Mouse (Mus musculus) ovary, adult 18-20 months (tissue): Measurements from ENCODE around the gene AU022252.
A peak's percentile ranks its signal among the peaks of the same experiment; 100 is the strongest.

Source experiments
- DNase-seq: peaks from one replicate; pipeline ENCODE4 v3.0.0; 2022; ENCODE audit warnings: low spot score, mixed read lengths

Gene AU022252

DNA sequence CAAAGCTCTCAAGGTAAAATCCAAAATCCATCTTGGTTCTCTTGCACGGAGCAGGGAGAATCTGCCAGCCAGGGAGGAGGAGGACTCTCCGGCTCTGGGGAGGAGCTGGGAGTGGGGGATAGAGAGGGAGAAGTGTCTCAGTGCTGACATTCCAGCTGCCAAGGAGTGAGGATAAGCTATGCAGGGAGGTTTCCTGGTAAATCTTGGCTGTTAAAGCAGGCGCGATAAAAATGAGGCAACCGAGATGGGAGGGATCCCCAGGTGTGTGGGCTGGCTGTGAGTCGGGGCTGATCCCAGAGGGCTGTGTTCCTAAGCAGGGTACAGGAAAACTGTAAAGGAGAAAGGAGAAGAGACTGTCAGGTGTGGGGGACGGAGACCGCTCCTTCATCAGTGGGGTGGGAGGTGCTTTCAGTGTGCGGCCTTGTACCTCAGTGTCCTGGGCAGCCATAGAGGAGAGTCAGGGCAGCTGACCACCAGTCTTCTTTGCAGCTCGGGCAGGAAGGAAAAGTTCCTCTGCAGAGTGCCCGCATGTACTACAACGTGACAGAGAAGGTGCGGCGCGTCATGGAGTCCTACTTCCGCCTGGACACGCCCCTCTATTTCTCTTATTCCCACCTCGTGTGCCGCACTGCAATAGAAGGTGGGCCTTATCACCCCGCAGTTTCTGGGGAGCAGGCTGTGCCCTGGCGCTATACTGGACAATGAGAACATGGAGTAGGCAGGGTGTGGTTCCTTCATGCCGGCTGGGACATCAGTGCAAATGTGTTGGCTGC is 12.1 kb upstream of the AU022252 start:
- peak; percentile 29 for DNase-seq

DNA sequence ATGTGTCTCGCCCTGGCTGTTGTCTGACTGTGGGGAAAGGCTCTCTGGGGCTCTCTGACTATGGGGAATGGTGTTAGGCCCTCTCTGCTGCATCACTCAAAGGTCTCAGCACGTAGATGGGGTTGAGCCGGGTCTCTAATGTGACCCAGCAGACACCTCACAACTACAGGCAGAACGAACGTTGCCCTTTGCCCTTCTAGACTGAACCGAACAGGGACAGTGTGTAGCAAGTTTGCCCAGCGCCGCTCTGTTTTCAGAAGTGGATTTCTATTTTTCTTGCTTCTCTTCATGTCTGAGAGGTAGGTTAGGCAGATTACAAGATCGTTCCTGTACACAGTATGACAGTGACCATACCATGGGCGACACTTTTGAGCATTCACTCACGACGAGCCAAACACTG is 10.1 kb upstream of the AU022252 start:
- no peak for DNase-seq

DNA sequence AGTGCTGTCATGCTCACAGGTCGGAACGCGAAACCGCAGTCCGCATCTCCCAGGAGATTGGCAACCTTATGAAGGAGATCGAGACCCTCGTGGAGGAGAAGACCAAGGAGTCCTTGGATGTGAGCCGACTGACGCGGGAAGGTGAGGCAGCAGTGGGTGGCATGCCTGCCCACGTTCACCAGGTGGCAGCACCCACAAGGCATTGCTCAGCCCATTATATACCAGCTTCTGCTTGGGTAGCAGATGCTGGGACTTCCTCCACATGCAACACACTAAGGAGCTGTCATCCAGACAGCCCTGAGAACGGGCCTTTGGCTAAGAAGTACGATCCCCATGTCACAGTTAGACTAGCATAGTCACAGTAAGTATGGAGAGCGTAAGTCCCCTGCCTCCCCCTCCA is 9.2 kb upstream of the AU022252 start:
- DNase-seq: no peak

- DNase-seq: peak; percentile 42
Observed at GRCm38 (mm10) chr4:119239181-119239682, 6.7 kb upstream of the AU022252 start.

DNA sequence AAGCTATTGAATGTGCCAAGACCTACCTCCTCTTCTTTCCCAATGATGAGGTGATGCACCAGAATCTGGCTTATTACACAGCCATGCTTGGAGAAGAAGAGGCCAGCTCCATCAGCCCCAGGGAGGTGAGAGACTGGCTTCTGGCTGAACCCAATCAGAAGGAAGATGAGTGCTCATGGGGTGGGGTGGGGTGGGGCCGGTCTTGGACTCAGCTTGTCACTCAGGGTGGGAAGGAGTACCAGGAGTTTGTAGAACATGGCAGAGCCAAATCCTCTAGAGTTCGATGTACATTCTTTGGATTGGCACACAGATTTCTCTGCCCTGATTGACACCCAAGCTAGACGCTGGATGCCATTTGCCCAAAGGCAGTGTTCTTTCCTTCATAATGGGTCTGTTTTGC is 6.1 kb upstream of the AU022252 start:
- DNase-seq: no peak

DNA sequence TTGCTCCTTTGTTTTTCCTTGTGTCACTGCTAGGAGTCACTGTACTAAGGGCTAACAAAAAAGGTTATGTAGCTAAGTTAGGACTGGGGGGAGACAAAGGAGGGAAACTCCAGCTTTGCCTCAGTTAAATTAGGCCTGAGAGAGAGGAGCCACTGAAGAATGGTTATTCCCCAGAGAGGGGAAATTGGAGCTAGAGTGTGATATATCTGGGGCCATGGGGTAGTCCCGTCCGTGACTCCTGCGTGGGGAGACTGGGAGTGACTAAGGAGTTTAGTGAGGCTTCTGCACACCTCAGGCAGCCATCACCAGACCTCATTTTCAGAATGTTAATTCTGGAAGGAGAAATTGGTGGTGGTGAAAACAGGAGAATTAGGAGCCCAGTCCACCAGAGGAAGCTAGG is 1.8 kb upstream of the AU022252 start:
- no peak for DNase-seq

DNA sequence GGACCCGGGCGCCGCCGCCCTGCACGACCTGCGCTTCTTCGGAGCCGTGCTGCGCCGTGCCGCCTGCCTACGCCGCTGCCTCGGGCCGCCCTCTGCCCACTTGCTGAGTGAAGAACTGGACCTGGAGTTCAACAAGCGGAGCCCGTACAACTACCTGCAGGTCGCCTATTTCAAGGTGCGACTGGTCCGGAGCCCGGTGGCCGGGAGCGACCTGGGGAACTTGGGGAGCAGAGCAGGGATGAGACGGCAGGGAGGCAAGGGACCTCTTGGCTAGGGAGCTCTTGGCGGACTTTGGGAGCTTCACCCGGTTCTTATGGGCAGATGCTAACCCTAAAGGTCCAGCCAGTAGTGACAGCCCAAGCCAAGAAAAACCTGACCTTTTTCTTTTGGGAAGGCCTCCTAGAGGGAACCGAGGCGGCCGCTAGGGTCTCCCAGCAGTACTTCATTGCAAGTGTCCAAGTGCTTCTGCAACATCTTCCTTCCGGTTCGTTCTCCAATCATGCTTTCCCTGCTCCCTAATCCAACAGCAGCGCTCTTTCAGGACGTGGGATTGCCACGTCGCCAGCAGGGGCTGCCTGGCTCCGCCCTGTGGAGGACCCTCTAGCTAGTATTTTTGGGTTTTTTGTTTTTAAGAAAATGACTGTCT is 867 bp upstream of the AU022252 start:
- peak; percentile 34 for DNase-seq

GRCm38 (mm10) chr4:119226751-119227150 is 5.8 kb downstream of the AU022252 start:
- no peak for DNase-seq

GRCm38 (mm10) chr4:119225719-119226118 is 6.8 kb downstream of the AU022252 start:
- DNase-seq: no peak

- DNase-seq: no peak
Observed at GRCm38 (mm10) chr4:119224534-119224933, 8.0 kb downstream of the AU022252 start.

- no peak for DNase-seq
Observed at GRCm38 (mm10) chr4:119223696-119224095, 8.8 kb downstream of the AU022252 start.

DNA sequence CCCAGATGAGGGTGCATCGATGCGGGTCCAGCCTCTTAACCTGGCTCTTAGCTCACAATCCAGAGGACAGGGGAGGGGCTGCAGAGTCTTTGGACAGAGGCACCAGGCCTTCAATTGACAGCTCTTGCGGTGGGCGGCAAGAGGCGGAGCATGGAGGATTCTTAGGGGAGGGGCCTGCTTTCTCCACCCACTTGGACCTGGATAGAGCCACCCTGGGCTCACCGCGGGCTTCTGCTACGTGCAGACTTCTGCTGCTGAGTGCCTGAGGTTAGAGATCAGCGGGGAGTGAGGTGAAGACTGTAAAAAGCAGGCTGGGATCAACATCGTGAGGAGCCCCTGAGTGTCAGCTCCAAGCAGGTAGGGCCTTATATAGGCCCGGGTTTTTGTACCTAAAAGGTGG is 14.3 kb downstream of the AU022252 start, which contains the start of gene Tmem269:
TSS of gene Tmem269 (minus strand) at position 49 of the 400 bp plus-strand sequence.
- no peak for DNase-seq

DNA sequence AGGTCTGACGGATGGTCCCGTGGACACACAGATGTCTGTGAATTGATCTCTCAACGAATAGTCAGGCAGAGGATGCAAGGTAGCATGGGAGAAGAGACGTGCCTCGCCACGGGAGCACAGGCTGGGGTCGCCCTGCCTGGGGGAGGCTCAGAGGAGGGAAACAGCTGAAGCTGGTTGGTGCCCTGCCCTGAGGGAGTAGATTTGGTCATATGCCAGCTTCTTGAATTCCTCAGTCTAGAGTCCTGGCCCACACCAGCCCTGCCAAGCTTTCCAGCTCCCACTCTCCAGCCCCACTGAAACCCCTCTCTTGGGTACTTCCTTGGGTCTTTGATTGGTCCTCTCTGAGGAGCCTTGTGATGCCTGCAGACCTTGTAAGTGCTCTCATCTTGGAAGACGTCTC is 15.8 kb downstream of the AU022252 start:
- DNase-seq: no peak

- DNase-seq: no peak
Observed at GRCm38 (mm10) chr4:119204672-119205071, 27.8 kb downstream of the AU022252 start.

DNA sequence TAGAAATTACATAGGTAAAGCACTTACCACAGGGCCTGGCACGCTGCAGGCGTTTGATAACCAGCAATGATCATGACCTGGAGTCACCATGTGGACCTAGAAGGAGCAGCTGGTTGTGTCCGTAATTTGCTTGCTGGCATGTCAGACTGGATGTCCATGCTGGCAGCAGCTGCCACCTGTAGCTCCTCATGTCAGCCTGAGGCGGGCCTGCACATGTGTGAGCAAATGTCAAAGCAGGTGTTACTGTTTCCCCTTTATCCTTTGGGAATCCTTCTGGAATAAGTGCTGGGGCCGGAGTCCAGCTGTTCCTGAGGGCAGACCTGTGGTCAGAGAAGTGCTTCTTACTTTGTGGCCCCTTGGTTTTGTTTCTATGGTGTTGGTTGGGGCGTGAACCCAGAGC is 34.4 kb downstream of the AU022252 start:
- DNase-seq: no peak

DNA sequence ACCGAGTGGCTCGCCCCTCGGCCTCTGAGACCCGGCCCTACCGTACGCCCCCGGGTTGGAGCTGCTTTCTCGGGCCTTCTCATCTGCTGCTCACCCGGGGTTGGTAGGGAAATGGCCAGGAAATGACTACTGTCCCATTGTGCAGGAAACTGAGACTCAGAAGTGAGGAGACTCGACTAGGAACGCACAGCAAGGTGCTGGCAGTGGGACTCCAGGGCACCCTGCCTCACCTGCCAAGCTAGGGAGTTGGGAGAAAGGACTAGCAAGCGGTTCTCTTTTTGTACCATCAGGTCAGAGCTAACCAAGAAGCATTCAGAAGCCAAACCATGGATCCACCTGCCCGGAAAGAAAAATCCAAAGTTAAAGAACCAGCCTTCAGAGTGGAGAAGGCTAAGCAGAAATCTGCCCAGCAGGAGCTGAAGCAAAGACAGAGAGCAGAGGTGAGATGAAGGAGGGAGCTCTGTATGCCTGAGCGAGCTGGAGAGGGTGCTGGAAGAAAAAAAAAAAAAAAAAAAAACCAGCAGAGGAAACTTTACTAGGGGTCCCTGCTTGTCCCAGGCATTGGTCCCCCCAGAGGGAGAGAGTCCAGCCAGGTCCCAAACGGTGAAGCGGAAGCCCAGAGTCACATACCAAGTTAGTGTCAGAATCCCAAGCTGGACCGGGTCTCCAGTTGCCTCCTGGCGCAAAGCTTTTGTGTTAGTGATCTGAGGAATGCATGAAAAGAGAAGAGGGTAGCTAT is 36.8 kb downstream of the AU022252 start:
- no peak for DNase-seq

DNA sequence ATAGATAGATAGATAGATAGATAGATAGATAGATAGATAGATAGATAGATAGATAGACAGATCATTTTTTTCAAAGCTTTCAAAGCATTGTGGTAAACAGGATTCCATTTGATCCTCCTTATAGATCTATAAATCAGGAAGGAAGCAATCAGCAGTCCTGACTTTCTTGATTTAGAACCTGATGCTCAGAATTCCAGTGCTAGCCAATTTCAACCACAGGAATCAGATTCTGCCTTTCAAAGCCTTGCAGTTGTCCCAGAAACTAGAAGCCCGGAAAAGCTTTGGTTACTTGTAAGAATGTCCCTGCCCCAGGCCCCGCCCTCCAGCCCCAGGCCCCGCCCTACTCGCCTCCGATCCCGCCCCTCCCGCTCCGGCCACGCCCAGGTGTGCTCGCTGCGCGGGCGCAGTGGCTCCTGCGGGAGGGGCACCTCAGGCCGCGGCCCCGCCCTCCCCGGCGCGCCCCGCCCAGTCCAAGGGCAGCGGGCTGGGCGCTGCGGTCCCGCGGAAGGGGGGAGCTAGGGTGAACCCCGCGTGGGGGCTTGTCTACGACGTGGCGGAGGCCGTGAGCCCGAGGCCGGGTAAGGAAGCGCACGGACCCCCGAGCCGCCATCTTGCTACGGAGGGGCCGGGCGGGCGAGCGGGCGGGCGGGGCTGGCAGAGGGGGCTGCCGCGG is 37.5 kb downstream of the AU022252 start, which contains the start of gene Svbp:
TSS of gene Svbp (plus strand) at position 398 of the 673 bp plus-strand sequence.
- DNase-seq: peak; percentile 79

- DNase-seq: no peak
Observed at GRCm38 (mm10) chr4:119192757-119193156, 39.8 kb downstream of the AU022252 start.

DNA sequence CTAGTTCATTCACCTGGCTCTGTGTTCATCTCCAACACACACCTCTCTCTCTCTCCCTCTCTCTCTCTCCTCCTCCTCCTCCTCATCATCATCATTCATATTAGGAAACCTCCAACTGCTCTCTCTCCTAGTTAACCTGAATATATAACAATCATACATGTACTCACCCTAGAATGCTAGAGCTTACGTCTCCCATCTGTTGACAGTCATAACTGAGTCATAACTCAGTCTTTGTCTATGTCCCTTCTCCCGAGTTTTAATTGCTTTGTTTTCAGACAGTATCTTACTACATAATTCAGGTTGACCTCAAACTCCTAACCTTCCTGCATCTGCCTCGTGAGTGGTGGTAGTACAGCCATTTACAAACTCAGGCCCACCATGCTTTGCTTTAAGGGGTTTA is 41.2 kb downstream of the AU022252 start:
- DNase-seq: no peak

DNA sequence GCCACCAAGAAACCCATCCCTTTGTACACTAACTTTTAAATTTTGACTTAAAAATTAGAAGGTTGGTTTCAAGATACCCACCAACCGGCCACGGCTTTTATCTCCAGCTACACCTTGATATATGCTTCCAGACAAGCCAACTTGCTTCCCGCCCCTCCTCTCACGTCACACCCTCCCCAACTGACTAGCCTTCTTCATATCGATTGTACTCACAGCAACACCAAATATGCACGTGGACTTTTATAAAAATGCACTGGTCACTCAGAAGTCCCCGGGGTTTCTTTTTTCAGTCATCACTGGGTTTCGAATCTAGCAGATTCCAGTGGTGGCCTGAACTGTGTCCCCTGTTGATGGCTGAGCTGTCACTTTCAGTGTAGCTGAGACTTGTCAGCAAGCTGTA is 41.9 kb downstream of the AU022252 start:
- no peak for DNase-seq

- DNase-seq: no peak
Observed at GRCm38 (mm10) chr4:119189864-119190263, 42.6 kb downstream of the AU022252 start, which contains the start of gene Ermap. Ermap (minus strand) TSS chr4:119190011.

DNA sequence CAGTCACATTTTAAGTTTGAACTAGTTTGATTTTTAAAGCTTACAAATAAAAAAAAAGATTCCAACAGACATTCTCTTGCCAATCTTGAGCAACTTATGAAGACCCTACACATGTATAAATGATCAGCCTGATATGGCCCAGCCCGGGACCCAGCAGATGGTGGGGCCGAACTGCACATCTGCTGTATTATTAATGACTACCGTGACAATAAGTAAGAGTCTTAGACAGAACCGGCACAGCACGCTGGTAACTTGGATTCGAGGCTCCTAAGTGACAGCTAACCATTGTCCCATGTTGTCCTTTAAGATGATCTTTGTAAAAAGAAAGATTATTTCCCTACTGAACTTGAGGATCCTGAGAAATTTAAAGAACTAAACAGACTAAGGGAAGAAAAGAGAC is 43.1 kb downstream of the AU022252 start:
- DNase-seq: no peak
